Mouse (Mus musculus): Measurements from ENCODE around the gene Fgf14. TPM values are rescaled to one million over a fixed set of nuclear protein-coding genes. Genes with fewer than 3 reads are reported as not detected.
"Not testable (repeated sequence)": the region's sequence is repeated elsewhere in the genome, so short reads cannot be mapped to it uniquely, and the experiment has no call there.

The Fgf14 gene
- total RNA-seq (2021): 10 to 100 TPM; 49.7 to 56.5 TPM

- intact Hi-C loops (cut with DNase I): loop anchor here (10.0 kb wide), 2 partner anchors 272 to 382 kb away; no protein-coding TSS in a partner anchor
- DNase-seq (ENCODE audit: low spot score in 2 of 2): peak in 1 of 2 experiments; percentile 30
Observed at GRCm38 (mm10) chr14:124676506-124677177, at the start of gene Fgf14. Gene Fgf14 (minus strand): TSS chr14:124677127.

- intact Hi-C loops (cut with DNase I): loop anchor here (10.0 kb wide), 2 partner anchors 273 to 383 kb away; no protein-coding TSS in a partner anchor
- DNase-seq (ENCODE audit: low spot score in 2 of 2): peak; percentile 79 to 93
Observed at GRCm38 (mm10) chr14:124677379-124677778, 452 bp upstream of the Fgf14 start.

DNA sequence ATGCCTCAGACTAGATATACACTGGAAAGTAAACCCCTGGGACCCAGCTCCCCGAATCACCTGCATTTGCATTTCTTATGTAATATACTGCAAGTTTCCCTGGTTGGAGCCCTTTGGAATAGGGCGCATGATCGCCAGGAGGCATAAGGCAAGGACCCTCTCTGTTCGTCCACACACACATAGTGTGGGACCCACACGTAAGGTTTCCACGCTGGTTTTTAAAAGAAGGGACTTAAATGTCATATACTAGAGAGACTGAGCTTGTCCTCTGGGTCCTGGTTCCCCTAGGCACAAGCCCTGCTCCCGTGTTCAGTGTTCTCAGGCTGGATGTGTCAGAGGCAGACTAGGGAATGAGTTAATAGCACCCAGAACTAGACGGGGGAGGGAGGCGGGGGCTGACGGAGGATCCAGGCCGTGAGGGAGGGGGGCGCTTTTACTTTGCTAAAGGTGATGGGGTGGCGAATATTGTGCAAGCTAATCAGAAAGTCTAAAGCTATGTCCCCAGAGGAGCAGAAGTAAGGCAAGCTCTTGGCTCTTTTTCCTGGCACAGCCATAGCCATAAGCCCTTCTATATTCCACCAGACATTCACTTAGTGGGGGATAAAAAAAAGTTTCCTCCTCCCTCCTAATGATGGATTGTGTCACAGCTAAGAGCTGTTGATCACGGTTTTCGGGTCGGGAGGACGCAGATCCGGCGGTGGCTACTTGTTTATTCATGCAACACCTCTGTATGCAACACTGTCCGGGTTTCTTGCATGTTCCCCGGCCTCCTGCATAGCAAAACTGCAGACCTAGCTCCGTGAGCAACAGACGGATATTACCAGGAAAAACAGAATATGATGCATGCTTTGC is 1.0 kb downstream of the Fgf14 start:
- peak; percentile 63 to 74 for DNase-seq (ENCODE audit: low spot score in 2 of 2)
- intact Hi-C loops (cut with DNase I): loop anchor here (10.0 kb wide), 2 partner anchors 271 to 381 kb away; no protein-coding TSS in a partner anchor

- intact Hi-C loops (cut with DNase I): loop anchor here (10.0 kb wide), 2 partner anchors 270 to 380 kb away; no protein-coding TSS in a partner anchor
- peak; percentile 27 to 65 for DNase-seq (ENCODE audit: low spot score in 2 of 2)
Observed at GRCm38 (mm10) chr14:124675142-124675653, 1.7 kb downstream of the Fgf14 start.

- intact Hi-C loops (cut with DNase I): loop anchor here (10.0 kb wide), 2 partner anchors 270 to 380 kb away; no protein-coding TSS in a partner anchor
- DNase-seq (ENCODE audit: low spot score in 2 of 2): no peak
Observed at GRCm38 (mm10) chr14:124674536-124675141, 2.3 kb downstream of the Fgf14 start.

GRCm38 (mm10) chr14:124669739-124670138 is 7.2 kb downstream of the Fgf14 start:
- intact Hi-C loops (cut with DNase I): loop anchor here (10.0 kb wide), 2 partner anchors 265 to 375 kb away; no protein-coding TSS in a partner anchor
- peak; percentile 20 to 26 for DNase-seq (ENCODE audit: low spot score in 2 of 2)

GRCm38 (mm10) chr14:124642822-124643221 is 34.1 kb downstream of the Fgf14 start:
- intact Hi-C loops (cut with DNase I): no loop called here
- DNase-seq (ENCODE audit: low spot score in 2 of 2): peak in 1 of 2 experiments; percentile 54

DNA sequence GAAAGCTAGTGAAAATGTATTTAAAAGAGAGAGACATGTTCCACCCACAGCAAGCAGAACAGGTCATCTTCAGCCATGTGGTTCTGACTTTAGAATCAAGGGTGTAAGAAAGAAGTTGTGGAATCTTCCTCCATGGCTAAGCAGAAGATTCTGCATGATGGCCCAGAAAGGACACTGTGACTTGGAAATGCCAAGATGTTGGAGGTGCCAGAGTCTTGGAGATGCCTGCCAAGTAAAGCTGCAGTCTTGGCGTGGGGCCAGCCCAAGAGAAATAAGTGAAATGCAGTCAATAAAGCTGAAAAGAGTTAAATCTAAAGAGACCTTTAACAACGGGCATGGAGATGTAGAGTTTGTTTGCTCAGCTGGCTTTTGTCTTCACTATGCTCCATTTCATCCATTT is 42.0 kb downstream of the Fgf14 start:
- intact Hi-C loops (cut with DNase I): no loop called here
- peak; percentile 38 to 59 for DNase-seq (ENCODE audit: low spot score in 2 of 2)

DNA sequence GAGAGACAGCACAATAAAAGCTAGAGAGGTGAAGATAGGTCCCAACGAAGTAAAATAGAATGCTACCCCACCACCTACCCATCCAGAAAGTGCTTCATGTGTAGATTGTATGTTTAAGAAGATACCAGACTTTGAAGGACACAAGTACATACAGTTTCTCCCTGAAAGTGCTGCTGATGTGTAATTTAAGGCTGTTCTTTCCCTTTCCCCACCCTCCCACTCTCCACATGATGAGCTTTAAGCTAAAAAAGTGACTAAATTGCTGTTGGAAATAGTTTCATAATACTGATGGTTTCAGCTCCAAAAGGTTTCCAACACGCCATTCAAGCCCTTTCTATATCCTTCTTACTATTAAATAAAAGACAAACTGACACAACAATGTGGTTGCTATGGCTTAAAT is 63.5 kb downstream of the Fgf14 start:
- peak in 1 of 2 experiments; percentile 64 for DNase-seq (ENCODE audit: low spot score in 2 of 2)
- intact Hi-C loops (cut with DNase I): no loop called here

- intact Hi-C loops (cut with DNase I): no loop called here
- DNase-seq (ENCODE audit: low spot score in 2 of 2): peak in 1 of 2 experiments; percentile 46
Observed at GRCm38 (mm10) chr14:124606036-124606711, 70.8 kb downstream of the Fgf14 start.

DNA sequence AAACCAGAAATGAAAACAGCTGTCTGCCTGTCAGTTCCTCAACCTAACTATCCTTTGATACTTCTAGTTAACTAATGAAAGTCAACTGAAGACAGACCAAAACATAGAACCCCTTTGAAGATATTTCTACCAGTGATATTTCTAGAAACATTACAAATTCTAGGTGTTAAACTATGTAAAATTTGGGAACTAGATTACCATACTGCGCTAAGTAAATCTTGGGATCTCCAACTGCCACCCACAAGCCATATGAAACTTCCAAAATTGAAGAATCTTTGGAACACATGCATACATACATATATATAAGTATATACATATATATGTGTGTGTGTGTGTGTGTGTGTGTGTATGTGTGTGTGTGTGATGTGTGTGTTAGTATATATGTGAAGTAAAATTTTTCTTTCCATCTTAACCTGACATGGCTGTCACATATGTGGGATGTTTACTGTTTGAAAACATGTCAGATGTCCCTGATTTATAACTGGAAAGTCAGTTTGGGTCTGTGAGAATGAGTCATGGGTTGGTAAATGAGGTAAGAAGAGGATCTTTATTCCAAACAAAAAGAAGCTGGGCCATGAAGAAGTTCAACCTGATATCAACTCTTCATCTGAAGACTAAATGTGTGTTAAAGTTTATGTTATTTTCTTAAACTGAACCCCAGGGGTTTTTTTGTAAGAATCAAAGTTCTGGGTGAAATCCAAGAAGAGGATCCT is 71.7 kb downstream of the Fgf14 start:
- DNase-seq (ENCODE audit: low spot score in 2 of 2): peak in 1 of 2 experiments; percentile 74
- intact Hi-C loops (cut with DNase I): no loop called here

- intact Hi-C loops (cut with DNase I): no loop called here
Observed at GRCm38 (mm10) chr14:124576571-124576970, 100.4 kb downstream of the Fgf14 start.

GRCm38 (mm10) chr14:124575130-124575885 is 101.6 kb downstream of the Fgf14 start:
- peak; percentile 20 to 75 for DNase-seq (ENCODE audit: low spot score in 2 of 2)
- intact Hi-C loops (cut with DNase I): no loop called here

More at GRCm38 (mm10) chr14:124576571-124576970, 100.4 kb downstream of the Fgf14 start:
- DNase-seq (ENCODE audit: low spot score in 2 of 2): no peak

- no peak for DNase-seq (ENCODE audit: low spot score in 2 of 2)
- intact Hi-C loops (cut with DNase I): no loop called here
Observed at GRCm38 (mm10) chr14:124566445-124566844, 110.5 kb downstream of the Fgf14 start.

- intact Hi-C loops (cut with DNase I): no loop called here
Observed at GRCm38 (mm10) chr14:124561544-124561943, 115.4 kb downstream of the Fgf14 start.

DNA sequence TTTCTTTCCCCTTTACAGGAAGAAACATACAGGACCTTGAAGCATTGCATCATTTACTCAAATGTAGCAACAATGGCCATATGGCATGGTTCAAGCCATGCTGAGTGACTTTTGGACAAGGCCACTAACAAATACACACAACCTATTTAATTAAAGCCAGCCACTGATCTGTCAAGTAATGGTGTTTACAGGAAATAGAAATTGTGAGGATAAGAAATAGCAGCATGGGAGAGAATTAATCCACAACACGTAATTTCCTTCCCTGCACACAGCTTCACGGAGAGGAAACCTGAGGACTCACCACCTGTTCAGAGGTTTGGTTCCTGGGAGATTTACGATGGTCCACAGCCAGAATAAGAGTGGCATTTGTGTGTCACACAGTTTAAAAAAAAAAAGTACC is 140.8 kb downstream of the Fgf14 start:
- DNase-seq (ENCODE audit: low spot score in 2 of 2): no peak
- intact Hi-C loops (cut with DNase I): no loop called here

More at GRCm38 (mm10) chr14:124561544-124561943, 115.4 kb downstream of the Fgf14 start:
- no peak for DNase-seq (ENCODE audit: low spot score in 2 of 2)

DNA sequence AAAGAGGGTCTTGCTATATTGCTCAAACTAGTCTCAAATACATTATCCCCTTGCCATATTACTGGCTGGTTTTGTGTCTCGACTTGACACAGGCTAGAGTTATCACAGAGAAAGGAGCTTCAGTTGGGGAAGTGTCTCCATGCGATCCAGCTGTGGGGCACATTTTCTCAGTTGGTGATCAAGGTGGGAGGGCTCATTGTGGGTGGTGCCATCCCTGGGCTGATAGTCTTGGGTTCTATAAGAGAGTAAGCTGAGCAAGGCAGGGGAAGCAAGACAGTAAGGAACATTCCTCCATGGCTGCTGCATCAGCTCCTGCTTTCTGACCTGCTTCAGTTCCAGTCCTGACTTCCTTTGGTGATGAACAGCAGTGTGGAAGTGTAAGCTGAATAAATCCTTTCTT is 141.6 kb downstream of the Fgf14 start:
- intact Hi-C loops (cut with DNase I); DNase-seq (ENCODE audit: low spot score in 2 of 2): not testable (repeated sequence)

DNA sequence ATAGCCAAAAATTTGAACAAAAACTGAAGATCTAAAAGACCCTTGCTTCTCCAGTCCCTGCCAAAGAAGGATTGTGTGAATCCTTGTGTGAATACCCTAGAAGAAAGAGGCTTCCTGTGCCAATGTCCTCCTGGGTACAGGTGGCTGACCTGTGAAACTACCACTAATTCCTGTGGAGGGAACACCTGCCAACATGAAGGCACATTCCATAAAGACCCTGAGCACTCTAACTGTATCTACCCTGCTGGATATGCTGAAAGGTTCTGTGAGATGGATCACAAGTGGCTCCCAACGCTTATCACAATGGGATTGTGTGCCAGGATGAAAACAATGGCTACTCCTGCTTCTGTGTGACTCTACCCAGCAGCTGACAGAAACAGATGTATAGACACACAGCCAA is 144.9 kb downstream of the Fgf14 start:
- intact Hi-C loops (cut with DNase I): no loop called here
- DNase-seq (ENCODE audit: low spot score in 2 of 2): no peak
